ENCODE assay signal across 14 mouse cellular contexts in the genomic region with DNA sequence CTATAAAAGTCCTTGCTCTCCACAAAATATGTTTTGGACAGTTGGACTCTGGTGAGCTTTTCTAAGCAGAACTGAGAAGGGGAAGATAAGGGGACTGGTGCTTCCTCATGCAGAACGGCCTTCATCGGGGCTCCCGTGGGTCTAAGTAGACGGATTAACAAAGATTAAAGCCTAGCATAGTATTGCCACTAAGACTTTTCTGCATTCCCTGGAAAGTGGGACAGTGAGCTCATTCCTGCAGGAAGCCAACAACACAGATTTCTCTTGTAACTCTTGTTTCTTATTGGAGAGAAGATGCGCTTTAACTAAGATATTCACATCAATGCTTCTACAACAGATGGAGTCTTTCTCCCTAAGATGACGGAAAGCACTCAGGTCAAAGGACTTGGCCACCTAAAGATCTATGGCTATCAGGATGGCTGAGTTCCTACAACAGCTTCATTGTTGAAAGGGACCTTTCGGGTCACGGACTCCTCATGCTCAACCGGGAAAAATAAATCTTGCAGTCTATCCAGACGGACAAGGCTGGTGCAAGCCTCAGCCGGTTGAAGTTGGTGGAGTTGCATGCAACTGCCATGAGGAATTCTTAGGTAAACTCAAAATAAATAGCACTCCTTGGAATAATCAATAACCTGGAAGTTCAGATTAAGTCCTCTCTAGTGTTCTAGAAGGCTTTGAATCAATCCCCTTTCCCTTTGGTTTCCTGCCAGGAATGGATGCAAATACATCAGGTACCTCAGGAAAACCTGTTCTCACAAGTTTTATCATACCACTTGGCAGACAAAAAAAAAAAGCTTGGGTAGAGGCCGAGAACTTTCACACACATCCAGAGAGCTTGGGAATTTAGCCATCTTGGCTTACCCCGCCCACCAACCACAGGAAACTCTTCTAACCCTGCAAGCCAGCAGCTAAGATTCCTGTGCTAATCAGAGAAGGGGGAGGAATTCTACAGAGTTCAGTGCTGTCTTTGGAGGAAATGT. TPM values are rescaled to one million over a fixed set of nuclear protein-coding genes. Genes with fewer than 3 reads are reported as not detected.
A peak's percentile ranks its signal among the peaks of the same experiment; 100 is the strongest.
DNase-seq lines count a peak whose midpoint lies in the region; ATAC-seq lines count a peak whose summit lies in the region.
"Had no signal": no experiment of that assay in that cellular context is flagged by ENCODE, and none has a peak within 500 bp of the region (broad histone marks: within the 10 kb centered on the region; RNA-seq: fewer than 3 reads in every experiment).

No protein-coding gene starts in this region.

- no peak overlapping the region for H3K4me2 ChIP-seq in intestine, embryonic 15.5 days (replicated peaks)

- ATAC-seq in common myeloid progenitor, adult 5-6 weeks (replicated peaks; ENCODE audit: low read depth, poor library complexity, severe bottlenecking), result 0 out of 2 replicates have a peak, but pooled peaks have one; percentile 45
- no peak for ATAC-seq in intestine, embryonic 15.5 days

- no peaks in the 10 kb centered on the region for H3K9me3 ChIP-seq in intestine, embryonic 15.5 days

- 76% methylated on average over 13 of the region's 13 CpGs for WGBS in intestine, embryonic 15.5 days

- peak; percentile 12 for DNase-seq in kidney, adult 11 months
- no peak for DNase-seq in kidney, adult 8-10 months
- peak; percentile 20 for DNase-seq in heart, postnatal 4 days
- DNase-seq in mesoderm, embryonic 11.5 days (ENCODE audit: low read depth, low spot score), result peak; percentile 76
- DNase-seq in left cerebral cortex, postnatal 4 days, result no peak
- DNase-seq in left cerebral cortex, adult 8-10 months (ENCODE audit: low spot score in 2 of 2), result no peak
- DNase-seq: cerebellum, adult 11-12 months; thymus, postnatal 14 days had no signal

- H3K9ac ChIP-seq in intestine, embryonic 15.5 days, result no peak overlapping the region

- H3K36me3 ChIP-seq in intestine, embryonic 15.5 days, result no peaks in the 10 kb centered on the region

- no peaks in the 10 kb centered on the region for H3K27me3 ChIP-seq in intestine, embryonic 15.5 days (replicated peaks)

- intact Hi-C loops in left cerebral cortex, postnatal 4 days (cut with DNase I), result no loop called here

- no peak overlapping the region for H3K27ac ChIP-seq in intestine, embryonic 15.5 days

- H3K4me3 ChIP-seq in intestine, embryonic 15.5 days (replicated peaks), result no peak overlapping the region

- H3K4me1 ChIP-seq in intestine, embryonic 15.5 days (replicated peaks), result no peaks in the 10 kb centered on the region

RNA-seq across cellular contexts. Expression of a gene that starts 8.0 kb away (rescaled TPM):
- total RNA-seq in common myeloid progenitor, adult 5-6 weeks (2017), result not detected in 2 replicates
- under 1 TPM; 0.55 to 0.77 TPM for total RNA-seq in heart, postnatal 4 days (2021)
- not detected for total RNA-seq in left cerebral cortex, postnatal 4 days (2021)
- under 1 TPM in 2 of 4 experiments, not detected in 2; 0.33 to 0.43 TPM for total RNA-seq in left cerebral cortex, adult 8-10 months (2022)
- 8.7 and 10.0 TPM in 2 replicates for polyA plus RNA-seq in intestine, embryonic 15.5 days (2015; fragmentation: Nextera tagmentation; extraction: Ambion mirVana)
- total RNA-seq: granulocyte monocyte progenitor cell, adult 5-6 weeks had no signal
- polyA plus RNA-seq: forebrain, embryonic 11.5 days; limb, embryonic 11.5 days; neural tube, embryonic 11.5 days had no signal

Comparison
In these comparisons a context has a peak if more than half of its experiments do, and no peak if none do; other contexts are left out.
1. DNase-seq: peak in kidney, adult 11 months (single experiment), heart, postnatal 4 days (single experiment) and mesoderm, embryonic 11.5 days (single experiment); none in kidney, adult 8-10 months (0 of 2), left cerebral cortex, postnatal 4 days (single experiment) and left cerebral cortex, adult 8-10 months (0 of 2).